Mouse (Mus musculus) thymus, postnatal 36 days (tissue): ENCODE results near the gene Adamtsl4.

Experiments
- DNase-seq, 2 experiments: peaks; one replicate each; pipeline ENCODE4 v3.0.0; 2022; ENCODE audit warnings: mixed read lengths in 2 of 2

Gene Adamtsl4

GRCm38 (mm10) chr3:95687524-95688421 is at the start of gene Adamtsl4:
Adamtsl4 (minus strand) TSS chr3:95687917.
- DNase-seq, result peak in 1 of 2 experiments; percentile 48

GRCm38 (mm10) chr3:95735071-95735670 is 47.5 kb upstream of the Adamtsl4 start:
- no peak for DNase-seq

GRCm38 (mm10) chr3:95734092-95734702 is 46.5 kb upstream of the Adamtsl4 start:
- DNase-seq, result no peak

- no peak for DNase-seq
Observed at GRCm38 (mm10) chr3:95732744-95733521, 45.2 kb upstream of the Adamtsl4 start.

DNA sequence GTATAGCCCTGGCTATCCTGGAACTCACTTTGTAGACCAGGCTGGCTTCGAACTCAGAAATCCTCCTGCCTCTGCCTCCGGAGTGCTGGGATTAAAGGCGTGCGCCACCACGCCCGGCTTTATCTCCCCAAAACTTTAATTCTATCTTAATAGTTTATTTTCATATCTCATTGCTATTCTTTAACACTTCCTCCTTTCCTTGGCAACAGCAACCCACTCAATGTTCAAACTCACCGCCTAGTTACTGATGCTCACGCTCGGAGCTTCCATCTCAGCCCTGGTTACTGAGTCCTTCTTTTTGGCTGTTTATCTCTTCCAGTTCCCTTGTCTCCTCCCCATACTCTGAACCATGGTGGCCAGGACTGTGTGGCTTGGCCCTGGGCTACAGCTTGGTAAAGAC is 44.6 kb upstream of the Adamtsl4 start:
- no peak for DNase-seq

DNA sequence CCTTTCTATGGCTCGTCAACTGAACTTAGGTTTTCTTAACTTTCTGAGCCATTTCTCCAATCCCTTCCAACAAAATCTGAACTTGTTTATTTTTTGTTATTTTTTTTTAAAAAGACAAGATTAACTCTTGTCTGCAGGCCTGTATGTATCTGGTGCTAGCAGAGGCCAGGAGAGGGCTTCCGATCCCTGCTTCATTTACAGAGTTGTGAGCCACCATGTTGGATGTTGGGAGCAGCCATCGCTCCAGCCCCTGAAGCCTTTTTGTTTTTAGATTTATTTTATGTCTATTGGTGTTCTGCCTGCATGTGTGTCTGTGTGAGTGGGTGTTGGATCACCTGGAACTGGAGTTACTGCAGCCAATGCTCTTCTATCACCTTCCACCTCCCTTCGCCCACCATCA is 44.1 kb upstream of the Adamtsl4 start:
- no peak for DNase-seq

- no peak for DNase-seq
Observed at GRCm38 (mm10) chr3:95730431-95730830, 42.7 kb upstream of the Adamtsl4 start.

DNA sequence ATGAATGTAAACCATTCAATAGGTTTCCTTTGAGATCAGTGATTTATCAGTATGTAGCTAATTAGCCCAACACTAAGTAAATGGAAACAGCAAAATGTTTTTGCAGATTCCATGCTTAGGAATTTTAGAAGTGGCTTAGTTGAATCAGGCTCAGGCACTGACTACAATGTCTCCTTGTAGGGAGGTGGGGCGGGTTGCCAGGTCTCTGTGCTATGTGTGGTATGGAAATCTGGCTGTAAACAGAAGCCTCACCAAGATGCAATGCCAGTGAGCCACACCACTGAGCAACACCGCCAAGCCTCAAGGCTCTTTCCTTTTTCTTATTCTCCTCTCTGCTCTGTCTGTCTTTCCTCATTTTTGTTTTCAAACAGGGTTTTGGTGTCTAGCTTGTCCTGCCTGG is 41.2 kb upstream of the Adamtsl4 start:
- no peak for DNase-seq

GRCm38 (mm10) chr3:95726696-95727358 is 39.1 kb upstream of the Adamtsl4 start:
- no peak for DNase-seq

GRCm38 (mm10) chr3:95725863-95726262 is 38.1 kb upstream of the Adamtsl4 start:
- no peak for DNase-seq

DNA sequence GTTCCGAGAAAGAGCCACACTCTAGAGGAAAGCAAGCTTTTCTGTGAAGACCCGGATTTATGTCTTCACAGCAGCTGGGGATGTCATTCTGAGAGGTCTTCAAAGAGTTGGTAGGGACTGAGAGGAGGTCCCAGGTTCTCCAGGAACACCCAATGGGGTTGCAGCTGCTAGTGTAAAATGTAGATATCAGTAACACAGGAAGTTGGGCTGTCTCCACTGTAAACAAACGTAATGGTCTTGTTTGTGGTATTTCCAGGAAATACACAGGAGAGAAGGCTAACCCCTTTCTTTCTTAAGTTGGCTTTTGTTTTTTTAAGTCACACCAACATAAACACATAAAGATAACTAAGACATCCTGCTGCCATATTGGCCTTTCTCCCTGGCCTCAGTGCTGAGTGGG is 34.7 kb upstream of the Adamtsl4 start:
- no peak for DNase-seq

- no peak for DNase-seq
Observed at GRCm38 (mm10) chr3:95718153-95718552, 30.4 kb upstream of the Adamtsl4 start.

DNA sequence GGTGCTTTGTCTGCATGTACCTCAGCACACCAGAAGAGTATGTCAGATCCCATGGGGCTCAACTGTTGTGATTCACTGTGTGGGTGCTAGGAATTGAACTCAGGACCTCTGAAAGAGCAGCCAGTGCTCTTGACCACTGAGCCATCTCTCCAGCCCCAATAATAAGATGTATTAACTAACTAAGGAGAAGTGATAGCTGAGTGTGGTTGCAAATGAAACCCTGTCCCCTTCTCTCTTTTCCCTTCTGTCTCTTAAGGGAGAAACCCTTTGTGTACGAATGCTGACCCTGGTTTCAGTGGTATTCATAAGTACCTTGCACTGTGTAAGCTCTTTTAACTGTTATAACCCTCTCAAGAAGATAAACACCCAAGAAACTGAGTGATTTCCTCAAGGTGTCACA is 28.4 kb upstream of the Adamtsl4 start:
- DNase-seq, result no peak

GRCm38 (mm10) chr3:95709967-95710366 is 22.2 kb upstream of the Adamtsl4 start:
- DNase-seq, result no peak

- no peak for DNase-seq
Observed at GRCm38 (mm10) chr3:95709044-95709443, 21.3 kb upstream of the Adamtsl4 start.

GRCm38 (mm10) chr3:95707497-95707896 is 19.8 kb upstream of the Adamtsl4 start:
- DNase-seq, result peak; percentile 32 to 39

GRCm38 (mm10) chr3:95706273-95706672 is 18.6 kb upstream of the Adamtsl4 start:
- no peak for DNase-seq

GRCm38 (mm10) chr3:95704612-95705011 is 16.9 kb upstream of the Adamtsl4 start:
- DNase-seq, result no peak

DNA sequence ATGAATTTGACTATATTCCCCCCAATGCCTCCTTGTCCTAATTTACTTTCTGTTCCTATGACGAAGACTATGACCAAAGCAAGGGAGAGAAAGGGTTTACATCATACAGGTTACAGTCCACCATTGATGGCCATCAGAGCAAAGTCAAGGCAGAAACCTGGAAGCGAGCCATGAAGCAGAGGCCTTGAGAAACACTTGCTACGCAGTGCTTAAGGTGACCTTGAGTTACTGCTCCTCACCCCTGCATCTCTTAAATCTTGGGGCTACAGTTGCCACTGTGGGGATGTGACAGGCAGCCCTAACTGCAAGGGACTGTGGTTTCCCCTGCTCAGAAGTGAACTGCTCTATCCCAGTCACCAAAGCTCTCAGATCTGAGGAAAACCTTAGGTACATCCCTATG is 15.6 kb upstream of the Adamtsl4 start:
- DNase-seq, result no peak

DNA sequence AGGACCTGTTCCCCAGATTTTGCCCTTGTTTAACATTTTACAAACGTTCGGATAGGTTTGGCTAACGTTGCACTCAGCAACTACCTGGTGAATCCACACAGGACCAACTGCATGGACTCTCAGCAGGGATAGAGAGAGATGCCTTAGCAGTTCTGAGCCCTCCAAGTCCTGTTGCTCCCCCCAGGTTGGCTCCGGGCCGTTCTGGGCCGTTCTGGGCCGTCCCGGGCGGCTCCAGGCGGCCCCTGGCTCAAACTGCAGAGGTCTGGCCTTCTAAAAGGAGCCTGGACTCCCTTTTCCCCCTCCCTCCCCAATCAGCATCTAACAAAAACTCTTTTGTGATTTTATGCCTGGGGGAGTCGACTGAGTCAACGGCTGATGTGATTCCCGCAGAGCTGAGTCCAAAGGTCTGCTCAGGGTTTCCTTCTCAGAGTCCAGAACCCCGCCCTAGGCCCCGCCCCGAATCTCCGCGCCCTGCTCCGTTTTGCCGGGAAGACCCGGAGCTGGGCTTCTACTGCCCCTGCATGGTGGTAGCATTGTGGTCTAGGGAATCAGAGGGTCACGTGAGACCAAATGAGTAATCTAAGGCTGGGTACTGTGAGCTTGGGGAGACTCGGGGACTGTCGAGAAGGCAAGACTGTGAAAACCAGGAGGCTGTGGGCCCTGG is 14.3 kb upstream of the Adamtsl4 start:
- no peak for DNase-seq

DNA sequence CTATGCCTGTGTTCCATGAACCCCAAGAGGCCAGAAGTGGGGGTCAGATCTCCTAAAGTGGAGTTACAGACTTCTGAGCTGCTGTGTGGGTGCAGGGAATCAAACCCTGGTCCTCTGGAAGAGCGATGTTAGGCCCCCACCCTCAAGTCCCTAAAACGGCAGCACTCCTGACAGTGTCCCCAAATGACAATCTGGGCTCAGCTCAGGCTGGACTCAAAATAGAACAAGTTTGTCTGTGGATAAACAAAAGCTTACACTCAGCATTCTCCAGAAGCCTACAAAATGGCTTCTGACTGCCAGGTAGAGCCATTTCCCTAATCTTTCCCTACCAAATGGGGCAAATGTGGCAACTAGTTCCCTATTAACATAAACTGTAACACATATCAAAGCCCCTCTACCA is 13.4 kb upstream of the Adamtsl4 start:
- no peak for DNase-seq

DNA sequence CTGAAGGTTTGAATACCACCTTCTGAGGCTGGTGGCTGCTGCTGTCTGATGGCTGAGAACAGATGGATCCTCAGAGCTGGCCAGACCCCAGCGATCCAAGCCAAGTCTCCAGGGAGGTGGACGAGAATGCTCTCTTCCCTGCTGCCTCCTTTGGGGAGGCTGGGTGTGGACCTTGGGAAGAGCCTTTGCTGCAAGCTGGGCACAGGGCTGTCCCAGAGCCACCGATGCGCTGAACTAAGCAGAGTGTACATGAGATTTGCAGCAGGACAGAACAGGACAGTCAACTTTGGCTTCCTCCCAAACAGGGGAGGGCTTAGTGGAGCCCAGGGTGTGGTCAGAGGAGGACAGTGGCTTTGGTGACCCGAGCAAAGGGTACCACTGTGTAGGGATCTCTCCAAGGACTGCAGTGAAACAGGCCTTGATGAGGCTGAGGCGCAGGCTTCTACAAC is 12.5 kb upstream of the Adamtsl4 start:
- no peak for DNase-seq
